Mouse (Mus musculus): ENCODE measurements at regions not wholly inside any gene's neighbourhood (a gene's known extent, or its start where the extent isn't known, plus 50 kb on each side); places are given as distances from the start of the nearest gene placed in this dataset.

GRCm38 (mm10) chr9:13963140-13963763, 135.7 kb downstream of the Fam76b start:
- TF ChIP-seq FOSL1 (IDR thresholded peaks at IDR 0.05; ENCODE audit: insufficient read depth, low read length, poor library complexity, severe bottlenecking): no peak
- TF ChIP-seq CEBPB (IDR thresholded peaks at IDR 0.05; ENCODE audit: low read depth): no peak
- no peak for TF ChIP-seq CTCF (IDR thresholded peaks at IDR 0.05; ENCODE audit: control insufficient read depth, insufficient read depth, insufficient read length)
- TF ChIP-seq USF1 (IDR thresholded peaks at IDR 0.05; ENCODE audit: low read depth): no peak
- TF ChIP-seq MYOD1 (IDR thresholded peaks at IDR 0.05; ENCODE audit: control insufficient read depth, insufficient read length, low read depth): no peak

Measured in C2C12 (cell line).